Mouse (Mus musculus) forebrain, embryonic 11.5 days (tissue): Measurements from ENCODE around the gene Apoc2. TPM values are rescaled to one million over a fixed set of nuclear protein-coding genes. Genes with fewer than 3 reads are reported as not detected.

Source experiments
- ATAC-seq: fragments of 200-750 bp; cut with Nextera tagmentation; replicated peaks from 2 replicates; pipeline ENCODE4 v1.8.0; 2017; ENCODE audit warnings: moderate TSS enrichment; ENCODE audit not compliant: low FRiP score
- DNase-seq: peaks from one replicate; pipeline ENCODE4 v3.0.0-alpha.2; 2017; ENCODE audit warnings: low spot score
- H3K27ac ChIP-seq: fragments of 300-500 bp; sonication (generic); 2 replicates; pipeline ENCODE4 v1.5.1; 2014; ENCODE audit warnings: low read depth, low read length
- H3K27me3 ChIP-seq: fragments of 300-500 bp; sonication (generic); 2 replicates; pipeline ENCODE4 v1.6.1; 2014; ENCODE audit warnings: mild to moderate bottlenecking, low read length, mixed read lengths; ENCODE audit not compliant: control insufficient read depth, insufficient read depth
- H3K36me3 ChIP-seq: fragments of 300-500 bp; sonication (generic); 2 replicates; pipeline ENCODE4 v1.6.1; 2014; ENCODE audit warnings: mild to moderate bottlenecking, low read length, moderate library complexity, mixed read lengths; ENCODE audit not compliant: control insufficient read depth, insufficient read depth
- H3K4me1 ChIP-seq: fragments of 300-500 bp; sonication (generic); replicated peaks from 2 replicates; pipeline ENCODE4 v1.6.1; 2014; ENCODE audit warnings: low read length, mixed read lengths; ENCODE audit not compliant: control insufficient read depth, insufficient read depth
- H3K4me2 ChIP-seq: fragments of 300-500 bp; sonication (generic); 2 replicates; pipeline ENCODE4 v1.6.1; 2014; ENCODE audit warnings: low read depth, mild to moderate bottlenecking, low read length, moderate library complexity, mixed read lengths; ENCODE audit not compliant: severe bottlenecking
- H3K4me3 ChIP-seq: fragments of 300-500 bp; sonication (generic); 2 replicates; pipeline ENCODE4 v1.5.1; 2014; ENCODE audit warnings: low read depth, low read length
- H3K9ac ChIP-seq: fragments of 300-500 bp; sonication (generic); 2 replicates; pipeline ENCODE4 v1.6.1; 2014; ENCODE audit warnings: low read length
- H3K9me3 ChIP-seq: fragments of 300-500 bp; sonication (generic); 2 replicates; pipeline ENCODE4 v1.6.1; 2016; ENCODE audit warnings: low read length, mixed read lengths; ENCODE audit not compliant: control insufficient read depth
- WGBS: fragments of 180-500 bp; shearing (Covaris S2); extraction: QIAGEN DNeasy Blood & Tissue Kit; methylation state at CpG from one replicate; pipeline ENCODE4 v1.1.7; 2014; 5-methylcytosine and 5-hydroxymethylcytosine counted together
- polyA plus RNA-seq: library from polyadenylated mRNA; unstranded; fragments of >200 nt; fragmentation: Nextera tagmentation; extraction: Ambion mirVana; gene quantifications from 2 replicates; pipeline ENCODE4 v1.2.1, GENCODE M21; 2014

The Apoc2 gene
- polyA plus RNA-seq, 1 experiment from 2014 or later = not detected

DNA sequence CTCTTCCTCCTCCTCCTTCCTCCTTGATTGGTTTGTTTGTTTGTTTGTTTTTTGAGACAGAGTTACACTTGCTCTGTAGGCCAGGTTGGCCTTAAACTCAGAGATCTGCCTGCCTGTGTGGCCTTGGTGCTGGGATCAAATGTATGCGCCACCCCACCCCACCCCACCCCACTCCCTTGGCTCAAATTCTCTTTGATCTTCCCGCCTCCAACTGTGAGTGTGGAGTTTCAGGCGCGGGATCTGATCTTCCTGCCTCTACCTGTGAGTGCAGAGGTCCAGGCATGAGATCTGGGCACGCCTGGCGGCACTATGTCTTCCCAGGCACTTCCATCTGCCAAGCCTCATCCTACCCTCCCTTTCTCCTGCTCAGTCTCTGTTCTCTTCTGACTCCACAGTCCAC is 55.5 kb downstream of the Apoc2 start:
- no peak overlapping the region for H3K27ac ChIP-seq
- H3K9me3 ChIP-seq = no peaks in the 10 kb centered on the region
- H3K36me3 ChIP-seq = no peaks in the 10 kb centered on the region
- ATAC-seq (no peak), DNase-seq (no peak)
- WGBS = 48% methylated on average over 6 of the region's 6 CpGs
- no peak overlapping the region for H3K9ac ChIP-seq
- no peak overlapping the region for H3K4me2 ChIP-seq
- peaks cover 5% of the 10 kb centered on the region; the same call in 1 of the 2 replicates for H3K4me1 ChIP-seq
- no peak overlapping the region for H3K4me3 ChIP-seq
- no peaks in the 10 kb centered on the region for H3K27me3 ChIP-seq

Other genes with a start within 250 kb of the Apoc2 start
- 11.0 and 13.2 TPM in 2 replicates for gene Mark4, start 219.1 kb downstream of the Apoc2 start, polyA plus RNA-seq
- 1.2 and 1.4 TPM in 2 replicates for gene Exoc3l2, start 214.6 kb downstream of the Apoc2 start, polyA plus RNA-seq
- gene Bloc1s3, start 169.6 kb downstream of the Apoc2 start, polyA plus RNA-seq = 2.9 and 4.5 TPM in 2 replicates
- gene Trappc6a, start 169.5 kb downstream of the Apoc2 start, polyA plus RNA-seq = 43.7 and 54.1 TPM in 2 replicates
- gene Nkpd1, start 160.1 kb downstream of the Apoc2 start, polyA plus RNA-seq = 0.11 TPM in 1 of 2 replicates, not detected in the other
- 5.1 and 7.8 TPM in 2 replicates for gene Ppp1r37, start 114.9 kb downstream of the Apoc2 start, polyA plus RNA-seq
- 0.40 and 0.47 TPM in 2 replicates for gene Zfp296, start 100.7 kb downstream of the Apoc2 start, polyA plus RNA-seq
- gene Gemin7, start 100.3 kb downstream of the Apoc2 start, polyA plus RNA-seq = 151 and 156 TPM in 2 replicates
- gene Clasrp, start 73.5 kb downstream of the Apoc2 start, polyA plus RNA-seq = 59.7 and 64.1 TPM in 2 replicates
- 2.9 and 3.7 TPM in 2 replicates for gene Relb, start 48.5 kb downstream of the Apoc2 start, polyA plus RNA-seq
- 89.1 and 92.0 TPM in 2 replicates for gene Clptm1, start 12.9 kb downstream of the Apoc2 start, polyA plus RNA-seq
- not detected in 2 replicates for gene Gm44805, start 3.5 kb upstream of the Apoc2 start, polyA plus RNA-seq
- gene Apoc4, start 3.5 kb upstream of the Apoc2 start, polyA plus RNA-seq = not detected in 2 replicates
- gene Apoc1, start 14.7 kb upstream of the Apoc2 start, polyA plus RNA-seq = 1.00 and 2.0 TPM in 2 replicates
- 125 and 152 TPM in 2 replicates for gene Apoe, start 21.2 kb upstream of the Apoc2 start, polyA plus RNA-seq
- gene Tomm40, start 37.5 kb upstream of the Apoc2 start, polyA plus RNA-seq = 160 and 171 TPM in 2 replicates
- 56.0 and 59.2 TPM in 2 replicates for gene Nectin2, start 72.5 kb upstream of the Apoc2 start, polyA plus RNA-seq
- 17.6 and 21.5 TPM in 2 replicates for gene Bcam, start 93.1 kb upstream of the Apoc2 start, polyA plus RNA-seq
- 0.28 and 0.84 TPM in 2 replicates for gene Cblc, start 118.9 kb upstream of the Apoc2 start, polyA plus RNA-seq
- 0.51 and 1.1 TPM in 2 replicates for gene Bcl3, start 144.8 kb upstream of the Apoc2 start, polyA plus RNA-seq
- not detected in 2 replicates for gene Gm19345, start 174.1 kb upstream of the Apoc2 start, polyA plus RNA-seq
- 0.32 TPM in 1 of 2 replicates, not detected in the other for gene Ceacam16, start 183.4 kb upstream of the Apoc2 start, polyA plus RNA-seq
- gene Ceacam19, start 210.0 kb upstream of the Apoc2 start, polyA plus RNA-seq = not detected in 2 replicates
- gene Pvr, start 243.2 kb upstream of the Apoc2 start, polyA plus RNA-seq = 2.6 and 2.8 TPM in 2 replicates